Mouse (Mus musculus): Measurements from ENCODE around the gene Manba. TPM values are rescaled to one million over a fixed set of nuclear protein-coding genes. Genes with fewer than 3 reads are reported as not detected.

Gene Manba
- polyA plus RNA-seq, 1 experiment from 2014 or later: 5.6 TPM

- 82% methylated on average over 9 of the region's 9 CpGs for WGBS
- no peak for ATAC-seq (ENCODE audit: insufficient number of reproducible peaks, insufficient read depth, low FRiP score, low TSS enrichment, low read depth)
These were observed 79.3 kb downstream of the Manba start for GRCm38 (mm10) chr3:135564706-135565105.

GRCm38 (mm10) chr3:135565306-135565705, 79.9 kb downstream of the Manba start:
- Histone ChIP-seq H3K27me3 (no peaks in the 10 kb centered on the region), H3K9ac (replicated peaks) (no peak overlapping the region), H3K9me3 (no peaks in the 10 kb centered on the region), H3K4me3 (replicated peaks) (no peak overlapping the region), H3K4me1 (replicated peaks) (no peaks in the 10 kb centered on the region), H3K36me3 (no peaks in the 10 kb centered on the region), H3K27ac (no peak overlapping the region), H3K4me2 (no peak overlapping the region)
- ATAC-seq (ENCODE audit: insufficient number of reproducible peaks, insufficient read depth, low FRiP score, low TSS enrichment, low read depth): no peak
- WGBS: 83% methylated on average over 4 of the region's 4 CpGs

More at GRCm38 (mm10) chr3:135564706-135565105, 79.3 kb downstream of the Manba start:
- H3K9me3 ChIP-seq: no peaks in the 10 kb centered on the region
- no peak overlapping the region for H3K4me2 ChIP-seq
- H3K4me3 ChIP-seq (replicated peaks): no peak overlapping the region
- H3K9ac ChIP-seq (replicated peaks): no peak overlapping the region
- no peaks in the 10 kb centered on the region for H3K4me1 ChIP-seq (replicated peaks)
- no peak overlapping the region for H3K27ac ChIP-seq
- H3K27me3 ChIP-seq: no peaks in the 10 kb centered on the region
- H3K36me3 ChIP-seq: no peaks in the 10 kb centered on the region

GRCm38 (mm10) chr3:135567888-135568287, 82.5 kb downstream of the Manba start:
- Histone ChIP-seq H3K9me3 (no peaks in the 10 kb centered on the region), H3K27me3 (no peaks in the 10 kb centered on the region), H3K36me3 (no peaks in the 10 kb centered on the region), H3K4me1 (replicated peaks) (no peaks in the 10 kb centered on the region), H3K4me3 (replicated peaks) (no peak overlapping the region), H3K9ac (replicated peaks) (no peak overlapping the region), H3K27ac (no peak overlapping the region), H3K4me2 (no peak overlapping the region)
- no peak for ATAC-seq (ENCODE audit: insufficient number of reproducible peaks, insufficient read depth, low FRiP score, low TSS enrichment, low read depth)
- WGBS: 74% methylated on average over 6 of the region's 6 CpGs

GRCm38 (mm10) chr3:135568633-135569032, 83.2 kb downstream of the Manba start:
- Histone ChIP-seq H3K27me3 (no peaks in the 10 kb centered on the region), H3K9me3 (no peaks in the 10 kb centered on the region), H3K4me2 (no peak overlapping the region), H3K4me1 (replicated peaks) (no peaks in the 10 kb centered on the region), H3K27ac (no peak overlapping the region), H3K36me3 (no peaks in the 10 kb centered on the region), H3K4me3 (replicated peaks) (no peak overlapping the region), H3K9ac (replicated peaks) (no peak overlapping the region)
- ATAC-seq (ENCODE audit: insufficient number of reproducible peaks, insufficient read depth, low FRiP score, low TSS enrichment, low read depth): no peak
- WGBS: 65% methylated on average over 5 of the region's 5 CpGs

- Histone ChIP-seq H3K9ac (replicated peaks) (no peak overlapping the region), H3K9me3 (no peaks in the 10 kb centered on the region), H3K36me3 (no peaks in the 10 kb centered on the region), H3K27me3 (no peaks in the 10 kb centered on the region), H3K4me3 (replicated peaks) (no peak overlapping the region), H3K27ac (no peak overlapping the region), H3K4me1 (replicated peaks) (no peaks in the 10 kb centered on the region), H3K4me2 (peak overlapping the region; percentile 21; the same call in 1 of the 2 replicates)
- ATAC-seq (ENCODE audit: insufficient number of reproducible peaks, insufficient read depth, low FRiP score, low TSS enrichment, low read depth): no peak
- WGBS: 58% methylated on average over 13 of the region's 13 CpGs
These were observed 86.1 kb downstream of the Manba start for GRCm38 (mm10) chr3:135571540-135571939.

- H3K9ac ChIP-seq (replicated peaks): no peak overlapping the region
- 45% methylated on average over 6 of the region's 6 CpGs for WGBS
- no peak overlapping the region for H3K4me3 ChIP-seq (replicated peaks)
- H3K36me3 ChIP-seq: no peaks in the 10 kb centered on the region
- H3K27ac ChIP-seq: no peak overlapping the region
- no peaks in the 10 kb centered on the region for H3K9me3 ChIP-seq
- no peaks in the 10 kb centered on the region for H3K27me3 ChIP-seq
- no peak for ATAC-seq (ENCODE audit: insufficient number of reproducible peaks, insufficient read depth, low FRiP score, low TSS enrichment, low read depth)
- H3K4me1 ChIP-seq (replicated peaks): no peaks in the 10 kb centered on the region
- H3K4me2 ChIP-seq: no peak overlapping the region
These were observed 87.6 kb downstream of the Manba start for GRCm38 (mm10) chr3:135573051-135573450.

GRCm38 (mm10) chr3:135575126-135575525, 89.7 kb downstream of the Manba start:
- no peak overlapping the region for H3K4me2 ChIP-seq
- H3K9ac ChIP-seq (replicated peaks): no peak overlapping the region
- H3K9me3 ChIP-seq: no peaks in the 10 kb centered on the region
- peaks cover 15% of the 10 kb centered on the region for H3K4me1 ChIP-seq (replicated peaks)
- ATAC-seq (ENCODE audit: insufficient number of reproducible peaks, insufficient read depth, low FRiP score, low TSS enrichment, low read depth): no peak
- 92% methylated on average over 3 of the region's 3 CpGs for WGBS
- H3K4me3 ChIP-seq (replicated peaks): no peak overlapping the region
- H3K27ac ChIP-seq: no peak overlapping the region
- H3K36me3 ChIP-seq: no peaks in the 10 kb centered on the region
- no peaks in the 10 kb centered on the region for H3K27me3 ChIP-seq

GRCm38 (mm10) chr3:135578588-135579140, 93.3 kb downstream of the Manba start:
- no peak overlapping the region for H3K9ac ChIP-seq (replicated peaks)
- peak overlapping the region; percentile 45; the same call in 1 of the 2 replicates for H3K27ac ChIP-seq
- no peak overlapping the region for H3K4me3 ChIP-seq (replicated peaks)
- peaks cover 35% of the 10 kb centered on the region for H3K4me1 ChIP-seq (replicated peaks)
- WGBS: 56% methylated on average over 5 of the region's 5 CpGs
- H3K27me3 ChIP-seq: no peaks in the 10 kb centered on the region
- peaks cover 4% of the 10 kb centered on the region; the same call in 1 of the 2 replicates for H3K36me3 ChIP-seq
- H3K4me2 ChIP-seq: no peak overlapping the region
- H3K9me3 ChIP-seq: no peaks in the 10 kb centered on the region
- ATAC-seq (ENCODE audit: insufficient number of reproducible peaks, insufficient read depth, low FRiP score, low TSS enrichment, low read depth): no peak

GRCm38 (mm10) chr3:135579179-135579578, 93.8 kb downstream of the Manba start:
- H3K4me3 ChIP-seq (replicated peaks): no peak overlapping the region
- no peak overlapping the region for H3K4me2 ChIP-seq
- ATAC-seq (ENCODE audit: insufficient number of reproducible peaks, insufficient read depth, low FRiP score, low TSS enrichment, low read depth): no peak
- peak overlapping the region; percentile 45; the same call in 1 of the 2 replicates for H3K27ac ChIP-seq
- H3K9ac ChIP-seq (replicated peaks): no peak overlapping the region
- 40% methylated on average over 4 of the region's 4 CpGs for WGBS
- H3K27me3 ChIP-seq: no peaks in the 10 kb centered on the region
- H3K4me1 ChIP-seq (replicated peaks): peaks cover 35% of the 10 kb centered on the region
- H3K9me3 ChIP-seq: no peaks in the 10 kb centered on the region
- H3K36me3 ChIP-seq: peaks cover 8% of the 10 kb centered on the region

- ATAC-seq (ENCODE audit: insufficient number of reproducible peaks, insufficient read depth, low FRiP score, low TSS enrichment, low read depth): no peak; the same call in 1 of the 2 replicates
- Histone ChIP-seq H3K4me1 (replicated peaks) (peaks cover 35% of the 10 kb centered on the region), H3K9me3 (no peaks in the 10 kb centered on the region), H3K4me3 (replicated peaks) (no peak overlapping the region), H3K36me3 (peaks cover 20% of the 10 kb centered on the region), H3K27me3 (no peaks in the 10 kb centered on the region), H3K4me2 (no peak overlapping the region), H3K9ac (replicated peaks) (no peak overlapping the region), H3K27ac (0 out of 2 replicates have a peak overlapping the region, but pooled peaks have one; percentile 31)
- 60% methylated on average over 21 of the region's 21 CpGs for WGBS
These were observed 95.2 kb downstream of the Manba start for GRCm38 (mm10) chr3:135580439-135581275.

GRCm38 (mm10) chr3:135581606-135582117, 96.3 kb downstream of the Manba start:
- H3K4me3 ChIP-seq (replicated peaks): no peak overlapping the region
- peak overlapping the region; percentile 69 for H3K27ac ChIP-seq
- H3K36me3 ChIP-seq: peaks cover 26% of the 10 kb centered on the region
- no peak overlapping the region for H3K9ac ChIP-seq (replicated peaks)
- H3K4me1 ChIP-seq (replicated peaks): peaks cover 35% of the 10 kb centered on the region
- no peak overlapping the region for H3K4me2 ChIP-seq
- ATAC-seq (ENCODE audit: insufficient number of reproducible peaks, insufficient read depth, low FRiP score, low TSS enrichment, low read depth): 0 out of 2 replicates have a peak, but pooled peaks have one; percentile 30
- no peaks in the 10 kb centered on the region for H3K27me3 ChIP-seq
- no peaks in the 10 kb centered on the region for H3K9me3 ChIP-seq
- 23% methylated on average over 10 of the region's 10 CpGs for WGBS
